Mouse (Mus musculus): ENCODE measurements around the gene Asb7. TPM values are rescaled to one million over a fixed set of nuclear protein-coding genes. Genes with fewer than 3 reads are reported as not detected.
A peak's percentile ranks its signal among the peaks of the same experiment; 100 is the strongest.

The Asb7 gene
- 10 to 100 TPM; 18.8 to 24.2 TPM for total RNA-seq (2021)

- DNase-seq, result no peak
- intact Hi-C loops (cut with DNase I), result no loop called here
Measured at GRCm38 (mm10) chr7:66689294-66689619, at the start of gene Asb7. Asb7 (minus strand) TSS chr7:66689596.

- no peak for DNase-seq
- intact Hi-C loops (cut with DNase I), result no loop called here
Measured at GRCm38 (mm10) chr7:66737418-66737817, 48.0 kb upstream of the Asb7 start.

GRCm38 (mm10) chr7:66734993-66735392 lies 45.6 kb upstream of the Asb7 start:
- intact Hi-C loops (cut with DNase I), result no loop called here
- no peak for DNase-seq

GRCm38 (mm10) chr7:66734466-66734865 lies 45.1 kb upstream of the Asb7 start:
- intact Hi-C loops (cut with DNase I), result no loop called here
- DNase-seq, result no peak

GRCm38 (mm10) chr7:66733882-66734281 lies 44.5 kb upstream of the Asb7 start:
- intact Hi-C loops (cut with DNase I), result no loop called here
- DNase-seq, result no peak

GRCm38 (mm10) chr7:66733431-66733830 lies 44.0 kb upstream of the Asb7 start:
- intact Hi-C loops (cut with DNase I), result no loop called here
- no peak for DNase-seq

- intact Hi-C loops (cut with DNase I), result no loop called here
- no peak for DNase-seq
Measured at GRCm38 (mm10) chr7:66729232-66729631, 39.8 kb upstream of the Asb7 start.

GRCm38 (mm10) chr7:66728072-66728471 lies 38.7 kb upstream of the Asb7 start:
- intact Hi-C loops (cut with DNase I), result no loop called here
- no peak for DNase-seq

- intact Hi-C loops (cut with DNase I), result no loop called here
- DNase-seq, result no peak
Measured at GRCm38 (mm10) chr7:66724954-66725353, 35.6 kb upstream of the Asb7 start.

GRCm38 (mm10) chr7:66724514-66724913 lies 35.1 kb upstream of the Asb7 start:
- intact Hi-C loops (cut with DNase I), result no loop called here
- DNase-seq, result no peak

GRCm38 (mm10) chr7:66711166-66711565 lies 21.8 kb upstream of the Asb7 start:
- intact Hi-C loops (cut with DNase I), result no loop called here
- no peak for DNase-seq

- no peak for DNase-seq
- intact Hi-C loops (cut with DNase I), result loop anchor here (5.0 kb wide), 2 partner anchors 133 to 928 kb away; partner anchors contain the start of gene Adamts17
Measured at GRCm38 (mm10) chr7:66704631-66705030, 15.2 kb upstream of the Asb7 start.

- intact Hi-C loops (cut with DNase I), result loop anchor here (5.0 kb wide), 1 partner anchor 930 kb away; no protein-coding TSS in a partner anchor
- DNase-seq, result no peak
Measured at GRCm38 (mm10) chr7:66702721-66703120, 13.3 kb upstream of the Asb7 start.

GRCm38 (mm10) chr7:66694467-66694866 lies 5.1 kb upstream of the Asb7 start:
- peak; percentile 15 for DNase-seq
- intact Hi-C loops (cut with DNase I), result no loop called here

- intact Hi-C loops (cut with DNase I), result no loop called here
- DNase-seq, result peak; percentile 99
Measured at GRCm38 (mm10) chr7:66689620-66690360, 394 bp upstream of the Asb7 start, which contains the start of gene Lins1. Lins1 (plus strand) TSS chr7:66689889.

- intact Hi-C loops (cut with DNase I), result no loop called here
Measured at GRCm38 (mm10) chr7:66688721-66689120, 675 bp downstream of the Asb7 start.

GRCm38 (mm10) chr7:66682119-66682863 lies 7.1 kb downstream of the Asb7 start:
- no peak for DNase-seq
- intact Hi-C loops (cut with DNase I), result no loop called here

More at GRCm38 (mm10) chr7:66688721-66689120, 675 bp downstream of the Asb7 start:
- no peak for DNase-seq

GRCm38 (mm10) chr7:66675800-66676199 lies 13.6 kb downstream of the Asb7 start:
- no peak for DNase-seq
- intact Hi-C loops (cut with DNase I), result no loop called here

- DNase-seq, result no peak
- intact Hi-C loops (cut with DNase I), result no loop called here
Measured at GRCm38 (mm10) chr7:66667064-66667463, 22.3 kb downstream of the Asb7 start.

- intact Hi-C loops (cut with DNase I), result loop anchor here (5.0 kb wide), 2 partner anchors 231 to 561 kb away; no protein-coding TSS in a partner anchor
- no peak for DNase-seq
Measured at GRCm38 (mm10) chr7:66663548-66663947, 25.8 kb downstream of the Asb7 start.

- intact Hi-C loops (cut with DNase I), result loop anchor here (2.0 to 5.0 kb wide), 3 partner anchors 229 to 559 kb away; no protein-coding TSS in a partner anchor
- peak; percentile 75 for DNase-seq
Measured at GRCm38 (mm10) chr7:66661572-66661971, 27.8 kb downstream of the Asb7 start.

- intact Hi-C loops (cut with DNase I), result loop anchor here (2.0 to 5.0 kb wide), 3 partner anchors 229 to 559 kb away; no protein-coding TSS in a partner anchor
- no peak for DNase-seq
Measured at GRCm38 (mm10) chr7:66660972-66661371, 28.4 kb downstream of the Asb7 start.

Measured in left cerebral cortex, postnatal 4 days (tissue).